Mouse (Mus musculus): ENCODE results near the gene Clic4. TPM values are rescaled to one million over a fixed set of nuclear protein-coding genes. Genes with fewer than 3 reads are reported as not detected.

Clic4 gene
- polyA plus RNA-seq, 1 experiment from 2014 or later: 147 TPM

GRCm38 (mm10) chr4:135256536-135257450 lies 15.8 kb downstream of the Clic4 start:
- Histone ChIP-seq H3K27ac (peak overlapping the region; percentile 31; the same call in 1 of the 2 replicates), H3K4me2 (ENCODE audit: low read length) (no peak overlapping the region), H3K9me3 (replicated peaks; ENCODE audit: low read length) (no peaks in the 10 kb centered on the region), H3K27me3 (ENCODE audit: insufficient read depth, low read length) (no peaks in the 10 kb centered on the region), H3K36me3 (ENCODE audit: insufficient read depth, low read length) (0 out of 2 replicates have a peak, but pooled peaks cover 3% of the 10 kb centered on the region), H3K4me1 (replicated peaks; ENCODE audit: insufficient read depth, low read length) (peaks cover 29% of the 10 kb centered on the region), H3K4me3 (replicated peaks; ENCODE audit: low read depth, low read length) (no peak overlapping the region), H3K9ac (ENCODE audit: low read depth, low read length) (no peak overlapping the region)
- 88% methylated on average over 11 of the region's 11 CpGs for WGBS
- ATAC-seq (replicated peaks; ENCODE audit: low FRiP score, low read depth) (no peak), DNase-seq (ENCODE audit: low spot score) (no peak)
- TF ChIP-seq CTCF (IDR thresholded peaks at IDR 0.05; ENCODE audit: low read depth): no peak

- DNase-seq (ENCODE audit: low spot score) (peak; percentile 91), ATAC-seq (replicated peaks; ENCODE audit: low FRiP score, low read depth) (peak; percentile 69; the same call in 1 of the 2 replicates)
- WGBS: 16% methylated on average over 3 of the region's 3 CpGs
- Histone ChIP-seq H3K9ac (ENCODE audit: low read depth, low read length) (no peak overlapping the region), H3K27ac (peak overlapping the region; percentile 89), H3K4me2 (ENCODE audit: low read length) (peak overlapping the region; percentile 4; the same call in 1 of the 2 replicates), H3K27me3 (ENCODE audit: insufficient read depth, low read length) (no peaks in the 10 kb centered on the region), H3K4me1 (replicated peaks; ENCODE audit: insufficient read depth, low read length) (peaks cover 29% of the 10 kb centered on the region), H3K36me3 (ENCODE audit: insufficient read depth, low read length) (no peaks in the 10 kb centered on the region), H3K4me3 (replicated peaks; ENCODE audit: low read depth, low read length) (no peak overlapping the region), H3K9me3 (replicated peaks; ENCODE audit: low read length) (no peaks in the 10 kb centered on the region)
- no peak for TF ChIP-seq CTCF (IDR thresholded peaks at IDR 0.05; ENCODE audit: low read depth)
Measured at GRCm38 (mm10) chr4:135254770-135255169, 17.8 kb downstream of the Clic4 start.

GRCm38 (mm10) chr4:135254321-135254720 lies 18.3 kb downstream of the Clic4 start:
- Histone ChIP-seq H3K9me3 (replicated peaks; ENCODE audit: low read length) (no peaks in the 10 kb centered on the region), H3K36me3 (ENCODE audit: insufficient read depth, low read length) (no peaks in the 10 kb centered on the region), H3K27me3 (ENCODE audit: insufficient read depth, low read length) (no peaks in the 10 kb centered on the region), H3K27ac (peak overlapping the region; percentile 89), H3K4me3 (replicated peaks; ENCODE audit: low read depth, low read length) (no peak overlapping the region), H3K9ac (ENCODE audit: low read depth, low read length) (0 out of 2 replicates have a peak overlapping the region, but pooled peaks have one; percentile 23), H3K4me1 (replicated peaks; ENCODE audit: insufficient read depth, low read length) (peaks cover 29% of the 10 kb centered on the region), H3K4me2 (ENCODE audit: low read length) (peak overlapping the region; percentile 4; the same call in 1 of the 2 replicates)
- ATAC-seq (replicated peaks; ENCODE audit: low FRiP score, low read depth) (no peak), DNase-seq (ENCODE audit: low spot score) (no peak)
- WGBS: 52% methylated on average over 4 of the region's 4 CpGs
- no peak for TF ChIP-seq CTCF (IDR thresholded peaks at IDR 0.05; ENCODE audit: low read depth)

- no peaks in the 10 kb centered on the region for H3K36me3 ChIP-seq (ENCODE audit: insufficient read depth, low read length)
- no peak overlapping the region for H3K4me3 ChIP-seq (replicated peaks; ENCODE audit: low read depth, low read length)
- ATAC-seq (replicated peaks; ENCODE audit: low FRiP score, low read depth): no peak
- peak overlapping the region; percentile 89 for H3K27ac ChIP-seq
- 61% methylated on average over 12 of the region's 12 CpGs for WGBS
- peaks cover 30% of the 10 kb centered on the region for H3K4me1 ChIP-seq (replicated peaks; ENCODE audit: insufficient read depth, low read length)
- no peaks in the 10 kb centered on the region for H3K9me3 ChIP-seq (replicated peaks; ENCODE audit: low read length)
- TF ChIP-seq CTCF (IDR thresholded peaks at IDR 0.05; ENCODE audit: low read depth): no peak
- H3K27me3 ChIP-seq (ENCODE audit: insufficient read depth, low read length): no peaks in the 10 kb centered on the region
- no peak for DNase-seq (ENCODE audit: low spot score)
- no peak overlapping the region for H3K4me2 ChIP-seq (ENCODE audit: low read length)
- H3K9ac ChIP-seq (ENCODE audit: low read depth, low read length): no peak overlapping the region
Measured at GRCm38 (mm10) chr4:135253239-135254039, 19.2 kb downstream of the Clic4 start.

GRCm38 (mm10) chr4:135251801-135252200 lies 20.8 kb downstream of the Clic4 start:
- DNase-seq (ENCODE audit: low spot score) (no peak), ATAC-seq (replicated peaks; ENCODE audit: low FRiP score, low read depth) (no peak)
- Histone ChIP-seq H3K4me1 (replicated peaks; ENCODE audit: insufficient read depth, low read length) (peaks cover 30% of the 10 kb centered on the region), H3K9me3 (replicated peaks; ENCODE audit: low read length) (no peaks in the 10 kb centered on the region), H3K27ac (no peak overlapping the region), H3K4me3 (replicated peaks; ENCODE audit: low read depth, low read length) (no peak overlapping the region), H3K9ac (ENCODE audit: low read depth, low read length) (no peak overlapping the region), H3K36me3 (ENCODE audit: insufficient read depth, low read length) (no peaks in the 10 kb centered on the region), H3K4me2 (ENCODE audit: low read length) (no peak overlapping the region), H3K27me3 (ENCODE audit: insufficient read depth, low read length) (no peaks in the 10 kb centered on the region)
- WGBS: 55% methylated on average over 2 of the region's 2 CpGs
- no peak for TF ChIP-seq CTCF (IDR thresholded peaks at IDR 0.05; ENCODE audit: low read depth)

Data from kidney, postnatal 0 days (tissue).